Mouse (Mus musculus): ENCODE data around the gene Pqlc2. TPM values are rescaled to one million over a fixed set of nuclear protein-coding genes. Genes with fewer than 3 reads are reported as not detected.

Pqlc2 gene
- total RNA-seq, 2 experiments from 2014 or later, result 12.6 to 13.0 TPM

DNA sequence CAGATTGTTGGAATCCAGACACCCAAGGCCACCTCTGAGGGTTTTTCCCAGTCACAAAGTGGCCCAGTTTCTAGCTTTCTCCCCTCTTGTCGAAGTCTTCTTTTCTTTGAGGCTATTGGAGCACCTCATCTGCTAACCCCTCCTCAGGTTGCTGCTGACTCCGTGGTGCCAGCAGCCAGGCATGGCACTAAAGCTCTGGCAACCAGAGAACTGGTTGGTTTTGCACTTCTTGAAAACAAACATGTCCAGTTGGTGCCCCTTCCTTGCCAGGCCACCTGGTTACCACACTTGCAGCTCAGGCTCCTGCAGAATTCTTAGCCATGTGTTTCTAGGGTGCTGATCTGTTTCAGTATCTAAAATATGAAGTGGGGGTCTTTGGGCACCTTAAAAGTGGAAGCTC lies 65.0 kb downstream of the Pqlc2 start:
- no peak for DNase-seq (ENCODE audit: low spot score in 2 of 2)
- intact Hi-C loops (cut with DNase I), result no loop called here

DNA sequence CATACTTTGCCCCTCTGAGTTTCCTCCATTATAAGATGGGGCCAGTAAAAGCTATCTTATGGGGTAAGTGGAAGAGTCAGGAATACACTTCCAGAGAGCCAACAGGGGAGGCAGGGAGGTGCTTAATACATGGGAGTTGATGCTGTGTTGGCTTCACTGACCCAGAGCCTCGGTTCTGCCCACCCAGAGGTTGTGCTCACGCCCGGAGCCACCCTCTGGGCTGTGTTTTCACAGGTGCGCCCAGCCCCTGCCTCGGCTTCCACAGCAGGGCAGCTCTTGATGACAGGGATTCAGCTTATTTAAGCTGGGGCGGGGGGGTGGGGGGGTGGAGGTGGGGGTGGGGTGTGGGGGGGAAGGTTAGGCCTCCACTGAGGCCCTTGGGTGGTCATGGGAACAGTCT lies 65.7 kb downstream of the Pqlc2 start:
- intact Hi-C loops (cut with DNase I), result loop anchor here (5.0 kb wide), 1 partner anchor 52 kb away; the partner anchor contains the start of gene Capzb
- DNase-seq (ENCODE audit: low spot score in 2 of 2), result no peak

DNA sequence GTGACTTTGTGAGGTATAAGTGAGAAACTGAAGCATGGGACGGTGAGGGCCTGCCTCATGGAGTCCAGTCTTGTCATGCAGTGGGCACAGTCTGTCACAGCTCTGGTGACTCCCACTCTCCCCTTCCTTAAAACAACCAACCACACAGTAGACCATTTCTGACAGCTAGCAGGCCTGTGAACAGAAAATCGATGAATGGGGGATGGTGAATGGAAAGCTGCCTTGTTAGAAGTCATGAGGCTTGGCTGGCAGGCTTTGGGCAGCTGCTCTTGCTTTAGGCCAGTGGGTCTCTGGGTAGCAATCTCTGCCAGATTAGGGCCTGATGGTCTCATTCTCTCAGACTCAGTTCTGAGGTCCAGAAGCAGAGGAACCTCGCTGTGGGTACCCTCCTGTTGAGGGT lies 66.3 kb downstream of the Pqlc2 start:
- intact Hi-C loops (cut with DNase I), result loop anchor here (5.0 kb wide), 1 partner anchor 52 kb away; the partner anchor contains the start of gene Capzb
- DNase-seq (ENCODE audit: low spot score in 2 of 2), result peak in 1 of 2 experiments; percentile 23

Small RNA genes within 50 kb of the gene (microRNA-seq; reads per million reads assigned to microRNA genes)
- gene Gm24245 (0 reads per million in 2 experiments), gene Gm25732 (0.25 to 1.3 reads per million in 2 experiments)

Other genes with a start within 250 kb of the Pqlc2 start
- gene Htr6, start 235.1 kb downstream of the Pqlc2 start, total RNA-seq (2021), result 1 to 10 TPM; 6.4 to 6.6 TPM
- gene Nbl1, start 217.7 kb downstream of the Pqlc2 start, total RNA-seq (2021), result 10 to 100 TPM; 65.9 to 78.4 TPM
- gene Minos1, start 179.6 kb downstream of the Pqlc2 start, total RNA-seq (2021), result 100 to 1,000 TPM; 215 to 218 TPM
- 100 to 1,000 TPM; 350 to 351 TPM for gene Capzb, start 117.8 kb downstream of the Pqlc2 start, total RNA-seq (2021)
- 10 to 100 TPM; 24.4 to 30.1 TPM for gene Akr7a5, start within 50 bp of the Pqlc2 start, total RNA-seq (2021)
- 10 to 100 TPM; 43.3 to 45.7 TPM for gene Mrto4, start 41.9 kb upstream of the Pqlc2 start, total RNA-seq (2021)
- 10 to 100 TPM; 80.2 to 86.8 TPM for gene Emc1, start 41.9 kb upstream of the Pqlc2 start, total RNA-seq (2021)
- 100 to 1,000 TPM; 172 to 174 TPM for gene Ubr4, start 41.9 kb upstream of the Pqlc2 start, total RNA-seq (2021)
- gene Iffo2, start 219.8 kb upstream of the Pqlc2 start, total RNA-seq (2021), result 10 to 100 TPM; 15.9 to 17.2 TPM

Data from left cerebral cortex, postnatal 25 days (tissue).